Mouse (Mus musculus) lung, postnatal 36 days (tissue): ENCODE measurements around the gene Hist1h3b.
A peak's percentile ranks its signal among the peaks of the same experiment; 100 is the strongest.
"Not testable (repeated sequence)": the region's sequence is repeated elsewhere in the genome, so short reads cannot be mapped to it uniquely, and the experiment has no call there.

ENCODE experiments used
- DNase-seq: peaks from one replicate; pipeline ENCODE4 v3.0.0; 2022; ENCODE audit warnings: mixed read lengths

Gene Hist1h3b

GRCm38 (mm10) chr13:23752067-23752741 is at the start of gene Hist1h3b:
Gene Hist1h3b, plus strand, starts transcription at chr13:23752267.
- DNase-seq: peak; percentile 94

GRCm38 (mm10) chr13:23702801-23703200 is 49.3 kb upstream of the Hist1h3b start:
- DNase-seq: not testable (repeated sequence)

GRCm38 (mm10) chr13:23705751-23706356 is 46.2 kb upstream of the Hist1h3b start:
- DNase-seq: no peak

GRCm38 (mm10) chr13:23706771-23707170 is 45.3 kb upstream of the Hist1h3b start:
- no peak for DNase-seq

- no peak for DNase-seq
Measured at GRCm38 (mm10) chr13:23708041-23708440, 44.0 kb upstream of the Hist1h3b start.

GRCm38 (mm10) chr13:23708654-23709053 is 43.4 kb upstream of the Hist1h3b start:
- DNase-seq: no peak

GRCm38 (mm10) chr13:23709714-23710373 is 42.2 kb upstream of the Hist1h3b start:
- no peak for DNase-seq

- peak; percentile 72 for DNase-seq
Measured at GRCm38 (mm10) chr13:23710374-23711089, 41.5 kb upstream of the Hist1h3b start, which contains the start of gene Hfe. Gene Hfe, minus strand, starts transcription at chr13:23710854.

GRCm38 (mm10) chr13:23716261-23717042 is 35.6 kb upstream of the Hist1h3b start:
- DNase-seq: no peak

GRCm38 (mm10) chr13:23717176-23717575 is 34.9 kb upstream of the Hist1h3b start:
- no peak for DNase-seq

GRCm38 (mm10) chr13:23717593-23718245 is 34.3 kb upstream of the Hist1h3b start:
- not testable (repeated sequence) for DNase-seq

GRCm38 (mm10) chr13:23724239-23724638 is 27.8 kb upstream of the Hist1h3b start:
- DNase-seq: no peak

GRCm38 (mm10) chr13:23725213-23725612 is 26.9 kb upstream of the Hist1h3b start:
- DNase-seq: no peak

- DNase-seq: no peak
Measured at GRCm38 (mm10) chr13:23728472-23729191, 23.4 kb upstream of the Hist1h3b start.

GRCm38 (mm10) chr13:23729192-23729525 is 22.9 kb upstream of the Hist1h3b start:
- no peak for DNase-seq

- no peak for DNase-seq
Measured at GRCm38 (mm10) chr13:23729706-23730105, 22.4 kb upstream of the Hist1h3b start.

GRCm38 (mm10) chr13:23730479-23730878 is 21.6 kb upstream of the Hist1h3b start:
- DNase-seq: peak; percentile 77

- peak; percentile 74 for DNase-seq
Measured at GRCm38 (mm10) chr13:23732156-23732804, 19.8 kb upstream of the Hist1h3b start.

- DNase-seq: no peak
Measured at GRCm38 (mm10) chr13:23737091-23737490, 15.0 kb upstream of the Hist1h3b start.

GRCm38 (mm10) chr13:23738041-23738440 is 14.0 kb upstream of the Hist1h3b start:
- DNase-seq: no peak

GRCm38 (mm10) chr13:23738677-23739068 is 13.4 kb upstream of the Hist1h3b start, which contains the start of gene Hist1h1c:
Gene Hist1h1c, plus strand, starts transcription at chr13:23738808.
- peak; percentile 95 for DNase-seq
